Mouse (Mus musculus) heart, adult 2 months (tissue): ENCODE data around the gene Cldnd1. TPM values are rescaled to one million over a fixed set of nuclear protein-coding genes. Genes with fewer than 3 reads are reported as not detected.

Experiments
- DNase-seq, 2 experiments: peaks; one replicate each; pipeline ENCODE4 v3.0.0; 2021
- H3K27ac ChIP-seq: fragments of 200-600 bp; 2 replicates; pipeline ENCODE4 v1.8.1; 2022
- H3K27me3 ChIP-seq: fragments of 200-500 bp; 2 replicates; pipeline ENCODE4 v1.6.1; 2012; ENCODE audit warnings: mild to moderate bottlenecking, low read length, inconsistent platforms, mixed read lengths; ENCODE audit not compliant: control insufficient read depth, insufficient read depth
- H3K36me3 ChIP-seq: fragments of 200-500 bp; 2 replicates; pipeline ENCODE4 v1.6.1; 2012; ENCODE audit warnings: low read length, inconsistent platforms; ENCODE audit not compliant: control insufficient read depth, insufficient read depth
- H3K4me1 ChIP-seq: fragments of 200-500 bp; 2 replicates; pipeline ENCODE4 v1.6.1; 2011; ENCODE audit warnings: low read length; ENCODE audit not compliant: control insufficient read depth, insufficient read depth
- H3K4me3 ChIP-seq: fragments of 200-600 bp; 2 replicates; pipeline ENCODE4 v1.8.1; 2022
- H3K79me2 ChIP-seq: fragments of 200-500 bp; replicated peaks from 2 replicates; pipeline ENCODE4 v1.6.1; 2012; ENCODE audit warnings: mild to moderate bottlenecking, inconsistent platforms, low read length, moderate library complexity, mixed read lengths; ENCODE audit not compliant: control insufficient read depth, insufficient read depth
- H3K9ac ChIP-seq: fragments of 200-500 bp; 2 replicates; pipeline ENCODE4 v1.6.1; 2012; ENCODE audit warnings: low read depth, mild to moderate bottlenecking, control low read depth, inconsistent platforms, low read length, mixed read lengths
- CTCF ChIP-seq: fragments of 200-600 bp; IDR thresholded peaks from 2 replicates; pipeline ENCODE4 v1.8.1; 2022; ENCODE audit warnings: antibody characterized with exemption, mild to moderate bottlenecking, moderate library complexity
- EP300 ChIP-seq: fragments of 200-500 bp; IDR thresholded peaks from 2 replicates; pipeline ENCODE4 v1.6.1; 2011; ENCODE audit warnings: low read depth, low read length, control low read depth; ENCODE audit not compliant: insufficient read depth
- POLR2A ChIP-seq: fragments of 200-500 bp; IDR thresholded peaks from 2 replicates; pipeline ENCODE4 v1.6.1; 2011; ENCODE audit warnings: mild to moderate bottlenecking, low read depth, low read length, control low read depth; ENCODE audit not compliant: insufficient read depth
- WGBS: fragments of 180-500 bp; shearing (Covaris S2); methylation state at CpG from one replicate; pipeline ENCODE4 v1.1.7; 2018; 5-methylcytosine and 5-hydroxymethylcytosine counted together
- intact Hi-C: fragments of 180-260 bp; cut with DNase I; formaldehyde crosslinking; loops from one replicate; pipeline ENCODE4 v1.15.1; 2025
- polyA plus RNA-seq: library from polyadenylated mRNA; depleted of rRNA; stranded (reverse); fragments of >200 nt; gene quantifications from 2 replicates; pipeline ENCODE4 v1.2.3, GENCODE M21; 2012
- total RNA-seq, 2 experiments: library from RNA; stranded (reverse); gene quantifications; 2 replicates each; pipeline ENCODE4 v1.2.3; 2021

Gene Cldnd1
- total and polyA plus RNA-seq, 3 experiments = 47.3 to 58.8 (median 56.2) TPM

DNA sequence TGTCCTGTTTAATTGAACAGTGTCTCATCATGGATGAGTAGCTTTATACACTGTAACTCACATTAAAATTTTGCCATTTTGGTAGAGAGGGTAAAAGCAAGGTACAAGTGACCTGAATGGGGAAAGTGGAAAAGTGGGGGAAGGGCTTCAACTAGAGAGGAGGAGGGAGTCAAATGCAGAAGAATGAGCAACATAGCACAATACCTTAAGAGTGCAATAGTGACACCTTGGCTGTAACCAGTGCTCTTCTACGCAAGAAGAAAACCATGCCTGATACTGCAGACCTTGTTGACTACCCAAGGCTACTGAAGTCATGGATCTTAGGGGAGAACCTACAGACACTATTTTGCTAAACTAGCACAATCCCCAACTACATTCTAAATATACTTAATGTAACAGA lies 30.4 kb upstream of the Cldnd1 start:
- TF ChIP-seq EP300 (no peak), POLR2A (no peak)

DNA sequence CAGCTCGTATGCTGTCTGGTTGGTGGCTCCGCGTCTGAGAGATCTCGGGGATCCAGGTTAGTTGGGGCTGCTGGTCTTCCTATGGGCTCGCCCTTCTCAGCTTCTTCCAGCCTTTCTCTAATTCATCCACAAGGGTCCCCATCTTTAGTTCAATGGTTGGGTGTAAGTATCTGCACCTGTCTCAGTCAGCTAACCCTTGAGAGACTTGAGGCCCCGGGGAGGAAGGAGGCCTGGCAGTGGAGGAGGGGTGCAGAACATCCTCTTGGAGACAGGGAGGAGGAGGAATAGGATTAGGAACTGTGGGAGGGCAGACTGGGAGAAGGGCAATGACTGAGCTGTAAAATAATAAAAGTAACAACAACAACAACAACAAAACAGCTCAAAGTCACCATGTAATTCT lies 27.5 kb upstream of the Cldnd1 start:
- H3K9ac ChIP-seq = no peak overlapping the region
- no peak overlapping the region for H3K27ac ChIP-seq
- H3K36me3 ChIP-seq = peaks cover 12% of the 10 kb centered on the region
- no peak for DNase-seq
- intact Hi-C loops = no loop called here
- no peak overlapping the region for H3K4me3 ChIP-seq
- no peaks in the 10 kb centered on the region for H3K27me3 ChIP-seq
- peaks cover 5% of the 10 kb centered on the region; the same call in 1 of the 2 replicates for H3K4me1 ChIP-seq
- TF ChIP-seq CTCF (no peak), EP300 (no peak), POLR2A (no peak)
- no peaks in the 10 kb centered on the region for H3K79me2 ChIP-seq
- 82% methylated on average over 6 of the region's 6 CpGs for WGBS

More for the DNA sequence above, 30.4 kb upstream of the Cldnd1 start:
- WGBS = 100% methylated on average over 1 of the region's 1 CpGs
- H3K4me1 ChIP-seq = no peaks in the 10 kb centered on the region
- no peak overlapping the region for H3K9ac ChIP-seq
- intact Hi-C loops = no loop called here
- H3K79me2 ChIP-seq = no peaks in the 10 kb centered on the region
- H3K36me3 ChIP-seq = no peaks in the 10 kb centered on the region
- H3K27me3 ChIP-seq = no peaks in the 10 kb centered on the region
- DNase-seq = no peak
- no peak overlapping the region for H3K27ac ChIP-seq
- no peak overlapping the region for H3K4me3 ChIP-seq

DNA sequence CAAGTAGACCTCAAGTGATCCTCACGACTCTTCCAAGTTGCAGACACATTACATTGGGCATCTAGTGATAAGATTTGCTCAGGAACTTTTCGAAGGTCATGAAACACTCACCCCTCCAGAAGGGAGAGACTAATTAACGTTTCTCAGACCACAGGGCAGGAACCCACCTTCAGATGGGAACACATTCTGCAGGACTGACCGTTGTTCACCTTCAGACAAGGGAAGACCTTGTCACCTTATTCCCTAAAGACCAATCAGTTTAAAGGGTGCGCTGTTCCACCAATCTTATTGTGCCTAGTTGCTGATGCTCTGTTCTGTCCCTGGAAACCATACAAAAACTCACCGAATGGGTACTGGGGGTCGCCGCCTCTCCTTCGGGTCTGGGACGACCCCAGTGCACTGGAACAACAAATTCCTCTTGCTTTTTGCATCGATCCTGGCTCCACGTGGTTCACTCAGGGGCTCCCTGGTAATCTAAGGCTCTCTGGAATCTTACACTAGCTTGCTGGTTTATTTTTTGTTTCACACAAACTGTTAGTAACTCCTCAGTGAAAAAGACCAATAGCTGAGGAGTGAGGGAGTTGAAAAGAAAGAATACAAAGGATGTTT lies 26.8 kb upstream of the Cldnd1 start:
- no peak overlapping the region for H3K4me3 ChIP-seq
- 78% methylated on average over 12 of the region's 12 CpGs for WGBS
- H3K4me1 ChIP-seq = peaks cover 5% of the 10 kb centered on the region; the same call in 1 of the 2 replicates
- no peak overlapping the region for H3K9ac ChIP-seq
- H3K79me2 ChIP-seq = no peaks in the 10 kb centered on the region
- no peaks in the 10 kb centered on the region for H3K27me3 ChIP-seq
- no peak for TF ChIP-seq POLR2A
- no peak for TF ChIP-seq CTCF
- TF ChIP-seq EP300 = no peak
- no peak for DNase-seq
- peaks cover 12% of the 10 kb centered on the region for H3K36me3 ChIP-seq
- intact Hi-C loops = no loop called here
- no peak overlapping the region for H3K27ac ChIP-seq

DNA sequence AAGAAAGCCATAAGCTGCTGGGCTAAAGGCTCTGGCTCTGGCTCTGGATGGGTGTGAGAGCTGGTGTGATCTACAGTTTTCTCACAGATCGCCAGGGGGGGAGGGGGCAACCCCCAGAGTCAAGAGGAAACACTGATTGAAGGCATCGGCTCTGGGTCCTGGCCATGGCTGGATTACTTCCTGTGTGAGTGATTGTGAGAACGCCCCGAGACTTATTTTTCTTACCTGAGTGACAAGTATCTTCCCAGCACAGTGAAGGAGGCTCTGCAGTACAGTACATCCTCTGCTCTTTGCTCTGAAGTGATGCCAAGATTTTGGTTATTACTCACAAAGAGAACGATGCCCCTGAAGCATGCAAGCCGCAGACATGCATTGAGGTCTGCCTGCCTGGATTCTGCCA lies 25.9 kb upstream of the Cldnd1 start:
- no peak for TF ChIP-seq POLR2A
- no peak for TF ChIP-seq CTCF
- TF ChIP-seq EP300 = no peak
- Histone ChIP-seq H3K27ac (no peak overlapping the region), H3K9ac (no peak overlapping the region), H3K36me3 (peaks cover 12% of the 10 kb centered on the region), H3K79me2 (no peaks in the 10 kb centered on the region), H3K4me1 (peaks cover 5% of the 10 kb centered on the region; the same call in 1 of the 2 replicates), H3K4me3 (no peak overlapping the region), H3K27me3 (no peaks in the 10 kb centered on the region)
- intact Hi-C loops = no loop called here
- no peak for DNase-seq
- 37% methylated on average over 6 of the region's 6 CpGs for WGBS

DNA sequence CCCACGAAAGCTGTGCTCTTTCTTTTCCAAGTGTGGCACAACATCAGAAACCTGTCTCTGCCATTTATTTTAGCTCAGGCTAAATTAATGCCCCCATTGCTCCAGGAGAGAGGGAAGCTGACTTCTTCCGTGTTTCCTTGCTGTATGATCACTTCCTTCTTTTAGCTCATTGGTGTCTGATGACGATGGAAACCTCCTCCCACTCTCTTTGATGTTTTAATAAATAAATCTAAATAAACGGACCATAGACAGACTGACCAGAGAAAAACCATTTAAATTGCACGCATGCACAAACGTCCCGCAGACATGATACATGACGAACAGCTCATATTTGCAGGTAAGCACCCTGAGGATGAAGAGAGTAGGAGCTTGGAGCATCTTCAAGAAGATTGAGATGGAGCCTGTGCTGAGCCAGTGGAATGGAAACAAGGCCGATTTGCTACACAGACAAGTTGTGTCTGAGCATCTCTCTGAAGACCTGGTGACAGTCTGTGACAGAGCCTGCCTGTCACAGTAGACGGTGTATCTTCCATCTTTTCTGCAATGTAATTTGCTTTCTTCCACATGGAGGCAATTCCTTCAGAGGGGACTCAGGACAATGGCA lies 25.3 kb upstream of the Cldnd1 start:
- Histone ChIP-seq H3K36me3 (peaks cover 12% of the 10 kb centered on the region), H3K27me3 (no peaks in the 10 kb centered on the region), H3K79me2 (no peaks in the 10 kb centered on the region), H3K9ac (no peak overlapping the region), H3K4me1 (peaks cover 5% of the 10 kb centered on the region), H3K4me3 (no peak overlapping the region), H3K27ac (no peak overlapping the region)
- intact Hi-C loops = no loop called here
- DNase-seq = no peak
- WGBS = 75% methylated on average over 10 of the region's 10 CpGs
- TF ChIP-seq EP300 (no peak), CTCF (no peak), POLR2A (no peak)

DNA sequence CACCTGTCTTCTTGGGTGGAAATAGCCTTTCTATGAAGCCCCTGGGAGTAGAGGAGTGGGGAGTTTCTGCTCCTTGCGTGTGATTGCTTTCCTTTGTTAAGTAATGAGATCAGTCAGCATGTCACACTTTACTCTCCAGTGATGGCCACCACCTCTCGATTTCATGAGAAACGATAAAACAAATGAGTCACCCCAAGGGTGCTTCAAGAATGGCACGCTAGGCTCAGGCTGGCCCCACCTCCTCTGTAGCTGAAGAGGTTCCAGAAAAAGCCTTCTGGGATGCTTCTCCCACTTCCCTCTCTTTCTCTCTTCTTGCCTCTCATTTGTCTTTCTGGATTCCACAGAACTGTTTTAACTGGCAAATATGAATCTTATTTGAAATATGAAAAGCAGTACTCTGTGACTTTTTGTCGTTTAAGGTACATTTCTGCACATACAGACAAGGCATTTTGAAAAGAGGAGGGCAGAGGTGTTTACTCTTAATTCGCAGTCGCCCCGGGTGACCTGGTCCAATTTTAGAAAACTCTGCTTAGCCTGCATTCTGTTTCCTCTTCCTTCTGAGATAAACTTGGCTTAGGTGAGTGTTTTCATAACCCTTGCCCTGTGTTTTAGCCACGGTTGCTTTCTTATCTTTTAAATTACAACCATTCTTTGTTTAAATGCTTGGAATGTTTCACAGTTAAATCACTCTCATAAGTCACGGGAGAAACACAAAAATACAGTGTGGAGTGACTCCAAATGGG lies 24.2 kb upstream of the Cldnd1 start:
- Histone ChIP-seq H3K79me2 (no peaks in the 10 kb centered on the region), H3K4me3 (no peak overlapping the region), H3K9ac (no peak overlapping the region), H3K27ac (peak overlapping the region; percentile 55), H3K4me1 (peaks cover 6% of the 10 kb centered on the region), H3K36me3 (peaks cover 12% of the 10 kb centered on the region), H3K27me3 (no peaks in the 10 kb centered on the region)
- no peak for TF ChIP-seq CTCF
- TF ChIP-seq EP300 = no peak
- no peak for TF ChIP-seq POLR2A
- intact Hi-C loops = no loop called here
- DNase-seq = peak in 1 of 2 experiments; percentile 16
- 3% methylated on average over 10 of the region's 10 CpGs for WGBS
